Mouse (Mus musculus) CH12.LX (cell line): ENCODE results near the gene Ntan1. TPM values are rescaled to one million over a fixed set of nuclear protein-coding genes. Genes with fewer than 3 reads are reported as not detected.
"Not testable (repeated sequence)": the region's sequence is repeated elsewhere in the genome, so short reads cannot be mapped to it uniquely, and the experiment has no call there.

ENCODE experiments used
- DNase-seq: peaks from one replicate; pipeline ENCODE4 v3.0.0-alpha.2; 2013; ENCODE audit errors: extremely low read depth
- H3K27ac ChIP-seq: 2 replicates; pipeline ENCODE4 v1.5.1; 2012; ENCODE audit warnings: low read depth, mild to moderate bottlenecking, control low read depth, moderate library complexity; ENCODE audit not compliant: insufficient read depth
- H3K27me3 ChIP-seq: replicated peaks from 2 replicates; pipeline ENCODE3; 2012; ENCODE audit warnings: inconsistent platforms
- H3K36me3 ChIP-seq, 2 experiments: replicated peaks in 1 of 2; 2 replicates each; pipeline versions ENCODE3 to v1.6.1; 2012; ENCODE audit warnings: inconsistent platforms in 1 of 2, low read length in 1 of 2, mild to moderate bottlenecking in 1 of 2, mixed read lengths in 1 of 2, moderate library complexity in 1 of 2; ENCODE audit not compliant: control insufficient read depth in 1 of 2, insufficient read depth in 1 of 2
- H3K4me1 ChIP-seq, 2 experiments: 2 replicates each; pipeline ENCODE4 v1.6.1; 2012; ENCODE audit warnings: inconsistent platforms in 1 of 2, moderate library complexity in 1 of 2; ENCODE audit not compliant: insufficient read depth in 2 of 2, control insufficient read depth in 1 of 2
- H3K4me2 ChIP-seq: 2 replicates; pipeline ENCODE4 v1.6.1; 2012; ENCODE audit warnings: low read depth, mild to moderate bottlenecking, control low read depth; ENCODE audit not compliant: poor library complexity, insufficient read depth, severe bottlenecking
- H3K4me3 ChIP-seq, 3 experiments: fragments of 150-350 bp in 1 of 3; sonication (generic) in 1 of 3; replicated peaks in 1 of 3; 2 replicates each; pipeline versions ENCODE3 to v1.5.1; 2011 to 2012; ENCODE audit warnings: low read depth in 2 of 3, low read length in 2 of 3, mild to moderate bottlenecking in 2 of 3, moderate library complexity in 2 of 3, control low read depth in 1 of 3, improper control_type of control experiment in 1 of 3, inconsistent platforms in 1 of 3, mixed read lengths in 1 of 3; ENCODE audit not compliant: poor library complexity in 1 of 3
- H3K79me2 ChIP-seq: replicated peaks from 2 replicates; pipeline ENCODE4 v1.6.1; 2012; ENCODE audit warnings: mild to moderate bottlenecking, moderate library complexity; ENCODE audit not compliant: control insufficient read depth, poor library complexity, insufficient read depth, severe bottlenecking; ENCODE audit errors: extremely low read depth
- H3K9ac ChIP-seq: 2 replicates; pipeline ENCODE4 v1.6.1; 2012; ENCODE audit warnings: low read depth, mild to moderate bottlenecking, control low read depth, moderate library complexity; ENCODE audit not compliant: insufficient read depth
- H3K9me3 ChIP-seq: replicated peaks from 2 replicates; pipeline ENCODE3; 2012; ENCODE audit warnings: low read length, inconsistent platforms, mixed read lengths
- CHD1 ChIP-seq: IDR thresholded peaks from 2 replicates; pipeline ENCODE4 v1.6.1; 2012; ENCODE audit warnings: low read depth, low read length, improper control_type of control experiment, inconsistent platforms
- CHD2 ChIP-seq: IDR thresholded peaks from 2 replicates; pipeline ENCODE4 v1.6.1; 2011; ENCODE audit warnings: low read length, improper control_type of control experiment
- E2F4 ChIP-seq: IDR thresholded peaks from 2 replicates; pipeline ENCODE4 v1.6.1; 2011; ENCODE audit warnings: low read depth, low read length, improper control_type of control experiment; ENCODE audit not compliant: insufficient replicate concordance
- ELF1 ChIP-seq: IDR thresholded peaks from 2 replicates; pipeline ENCODE4 v1.6.1; 2014; ENCODE audit warnings: low read depth, mild to moderate bottlenecking, inconsistent platforms, low read length, improper control_type of control experiment
- EP300 ChIP-seq: IDR thresholded peaks from 2 replicates; pipeline ENCODE4 v1.6.1; 2011; ENCODE audit warnings: low read length, improper control_type of control experiment
- GABPA ChIP-seq: IDR thresholded peaks from 2 replicates; pipeline ENCODE4 v1.6.1; 2012; ENCODE audit warnings: low read depth, low read length, improper control_type of control experiment, inconsistent platforms; ENCODE audit not compliant: insufficient replicate concordance
- HCFC1 ChIP-seq: IDR thresholded peaks from 2 replicates; pipeline ENCODE4 v1.6.1; 2012; ENCODE audit warnings: low read depth, mild to moderate bottlenecking, inconsistent platforms, low read length, improper control_type of control experiment
- IRF4 ChIP-seq: IDR thresholded peaks from 2 replicates; pipeline ENCODE4 v1.6.1; 2014; ENCODE audit warnings: low read depth, mild to moderate bottlenecking, inconsistent platforms, low read length, improper control_type of control experiment
- KAT2A ChIP-seq: IDR thresholded peaks from 2 replicates; pipeline ENCODE4 v1.6.1; 2012; ENCODE audit warnings: low read length, improper control_type of control experiment, inconsistent platforms; ENCODE audit not compliant: insufficient replicate concordance
- MAZ ChIP-seq: IDR thresholded peaks from 2 replicates; pipeline ENCODE4 v1.6.1; 2012; ENCODE audit warnings: low read depth, mild to moderate bottlenecking, inconsistent platforms, low read length, improper control_type of control experiment, moderate library complexity
- MEF2A ChIP-seq: IDR thresholded peaks from 2 replicates; pipeline ENCODE4 v1.6.1; 2014; ENCODE audit warnings: low read depth, mild to moderate bottlenecking, inconsistent platforms, low read length, improper control_type of control experiment, borderline replicate concordance
- MYC ChIP-seq: IDR thresholded peaks from 2 replicates; pipeline ENCODE4 v1.6.1; 2011; ENCODE audit warnings: low read depth, mild to moderate bottlenecking, improper control_type of control experiment, low read length
- NRF1 ChIP-seq: IDR thresholded peaks from 2 replicates; pipeline ENCODE4 v1.6.1; 2014; ENCODE audit warnings: low read depth, mild to moderate bottlenecking, inconsistent platforms, low read length, improper control_type of control experiment, moderate library complexity
- POLR2A ChIP-seq: IDR thresholded peaks from 2 replicates; pipeline ENCODE4 v1.6.1; 2011; ENCODE audit warnings: low read depth, mild to moderate bottlenecking, improper control_type of control experiment, low read length
- POLR2AphosphoS2 ChIP-seq: IDR thresholded peaks from 2 replicates; pipeline ENCODE4 v1.6.1; 2011; ENCODE audit warnings: low read depth, low read length, improper control_type of control experiment
- RAD21 ChIP-seq: IDR thresholded peaks from 2 replicates; pipeline ENCODE4 v1.6.1; 2011; ENCODE audit warnings: low read depth, mild to moderate bottlenecking, low read length, improper control_type of control experiment, moderate library complexity
- SMC3 ChIP-seq: IDR thresholded peaks from 2 replicates; pipeline ENCODE4 v1.6.1; 2011; ENCODE audit warnings: low read depth, low read length, improper control_type of control experiment
- TCF12 ChIP-seq: IDR thresholded peaks from 2 replicates; pipeline ENCODE4 v1.6.1; 2014; ENCODE audit warnings: low read depth, mild to moderate bottlenecking, inconsistent platforms, low read length, improper control_type of control experiment
- USF2 ChIP-seq: conservative IDR thresholded peaks from 2 replicates; pipeline ENCODE4 v1.6.1; 2011; ENCODE audit warnings: low read depth, low read length, improper control_type of control experiment
- ZC3H11A ChIP-seq: IDR thresholded peaks from 2 replicates; pipeline ENCODE4 v1.6.1; 2012; ENCODE audit warnings: low read depth, mild to moderate bottlenecking, inconsistent platforms, low read length, improper control_type of control experiment
- ZMIZ1 ChIP-seq: IDR thresholded peaks from 2 replicates; pipeline ENCODE4 v1.6.1; 2012; ENCODE audit warnings: low read depth, mild to moderate bottlenecking, inconsistent platforms, low read length, improper control_type of control experiment
- ZNF384 ChIP-seq: IDR thresholded peaks from 2 replicates; pipeline ENCODE4 v1.6.1; 2012; ENCODE audit warnings: low read depth, low read length, improper control_type of control experiment, inconsistent platforms
- dilution Hi-C: fragments of 300-500 bp; cut with MboI; formaldehyde crosslinking; loops from 2 replicates; pipeline ENCODE4 v1.14.3; 2020; ENCODE audit warnings: low sequenced_read_pairs; ENCODE audit not compliant: extremely low pct_unique_long_range_greater_than_20kb, extremely low pct_ligation_motif_present
- in situ Hi-C: fragments of 300-500 bp; cut with MboI; formaldehyde crosslinking; loops from 3 replicates; pipeline ENCODE4 v1.14.3; 2019; ENCODE audit warnings: low sequenced_read_pairs, low pct_ligation_motif_present, low pct_unique_long_range_greater_than_20kb, mixed read lengths
- polyA plus RNA-seq: library from polyadenylated mRNA; unstranded; fragments of >175 nt; gene quantifications from 2 replicates; pipeline ENCODE4 v1.2.1, GENCODE M21; 2012; ENCODE audit warnings: low read depth; ENCODE audit not compliant: insufficient read length
- total RNA-seq, 2 experiments: library from RNA; depleted of rRNA; stranded (reverse); fragments of 300-350 nt in 1 of 2; fragments of >200 nt in 1 of 2; gene quantifications; 2 replicates each; pipeline ENCODE4 v1.2.3; 2012 to 2014

Gene Ntan1
- total and polyA plus RNA-seq, 3 experiments = 57.3 to 111 (median 71.3) TPM

GRCm38 (mm10) chr16:13781216-13781615, 37.4 kb upstream of the Ntan1 start:
- TF ChIP-seq TCF12 (no peak), MEF2A (no peak), NRF1 (no peak), RAD21 (no peak), POLR2AphosphoS2 (no peak), CHD2 (no peak), SMC3 (no peak), MYC (no peak)
- H3K27me3 ChIP-seq = no peaks in the 10 kb centered on the region
- peak overlapping the region; percentile 78 for H3K4me2 ChIP-seq
- dilution Hi-C loops (no loop called here), in situ Hi-C loops (no loop called here)
- H3K4me3 ChIP-seq = peak overlapping the region; percentile 62 to 92 (median 77)
- DNase-seq = no peak
- H3K9ac ChIP-seq = peak overlapping the region; percentile 68
- H3K9me3 ChIP-seq = peaks cover 20% of the 10 kb centered on the region
- H3K79me2 ChIP-seq = peaks cover 25% of the 10 kb centered on the region
- H3K36me3 ChIP-seq = peaks cover 19 to 47% of the 10 kb centered on the region in 2 experiments
- H3K4me1 ChIP-seq = peaks cover 10 to 46% of the 10 kb centered on the region in 2 experiments
- H3K27ac ChIP-seq = no peak overlapping the region

DNA sequence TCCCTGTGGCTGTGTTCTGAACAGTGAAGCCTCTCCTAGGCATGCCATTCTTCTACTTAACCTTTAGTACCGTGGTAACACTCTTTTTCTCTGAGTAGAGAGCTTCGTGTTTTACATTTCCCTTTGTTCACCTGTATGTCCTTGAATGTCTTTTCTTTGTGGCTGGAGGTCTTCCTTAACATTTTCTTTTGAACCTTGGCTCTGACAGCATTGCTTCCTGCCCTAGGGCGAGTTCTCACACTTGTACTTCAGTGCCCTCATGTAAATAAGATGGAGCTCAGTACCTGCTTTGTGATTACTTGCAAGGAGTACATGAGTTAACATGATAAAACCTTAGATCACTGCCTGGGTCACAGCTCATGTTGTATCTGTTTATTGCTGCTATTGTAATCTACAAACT, 32.7 kb upstream of the Ntan1 start:
- Histone ChIP-seq H3K79me2 (peaks cover 25% of the 10 kb centered on the region), H3K9ac (no peak overlapping the region), H3K27ac (no peak overlapping the region), H3K4me2 (no peak overlapping the region), H3K9me3 (peaks cover 2% of the 10 kb centered on the region), H3K4me1 (peaks cover 10 to 52% of the 10 kb centered on the region in 2 experiments), H3K36me3 (peaks cover 52 to 80% of the 10 kb centered on the region in 2 experiments), H3K27me3 (no peaks in the 10 kb centered on the region), H3K4me3 (no peak overlapping the region)
- TF ChIP-seq MYC (no peak), POLR2AphosphoS2 (no peak), HCFC1 (no peak), GABPA (no peak), ELF1 (no peak), USF2 (no peak), MAZ (no peak), ZNF384 (no peak), ZMIZ1 (no peak), IRF4 (no peak), KAT2A (no peak), CHD1 (no peak), ZC3H11A (no peak), E2F4 (no peak), EP300 (no peak), POLR2A (no peak), CHD2 (no peak)
- no peak for DNase-seq
- in situ Hi-C loops (no loop called here), dilution Hi-C loops (no loop called here)

DNA sequence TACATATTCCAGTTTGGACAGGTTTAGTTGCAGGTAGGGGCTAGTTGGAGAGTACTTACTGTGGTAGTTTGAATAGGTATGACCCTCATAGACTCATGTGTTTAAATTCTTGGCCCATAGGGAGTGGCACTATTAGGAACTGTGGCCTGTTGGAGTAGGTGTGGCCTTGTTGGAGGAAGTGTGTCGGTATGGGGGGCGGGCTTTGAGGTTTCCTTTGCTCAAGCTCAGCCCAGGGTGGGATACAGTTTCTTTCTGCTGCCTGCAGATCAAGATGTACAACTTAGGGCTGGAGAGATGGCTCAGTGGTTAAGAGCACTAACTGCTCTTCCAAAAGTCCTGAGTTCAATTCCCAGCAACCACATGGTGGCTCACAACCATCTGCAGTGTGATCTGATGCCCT, 25.2 kb upstream of the Ntan1 start:
- H3K27ac ChIP-seq, in situ Hi-C loops, H3K4me1 ChIP-seq, H3K9me3 ChIP-seq, DNase-seq, dilution Hi-C loops, H3K9ac ChIP-seq, H3K27me3 ChIP-seq, H3K79me2 ChIP-seq, H3K4me2 ChIP-seq, H3K4me3 ChIP-seq: not testable (repeated sequence)
- peaks cover 71 to 89% of the 10 kb centered on the region in 2 experiments for H3K36me3 ChIP-seq
